Comparison of ENCODE assay signal across 17 mouse cellular contexts in the genomic region with DNA sequence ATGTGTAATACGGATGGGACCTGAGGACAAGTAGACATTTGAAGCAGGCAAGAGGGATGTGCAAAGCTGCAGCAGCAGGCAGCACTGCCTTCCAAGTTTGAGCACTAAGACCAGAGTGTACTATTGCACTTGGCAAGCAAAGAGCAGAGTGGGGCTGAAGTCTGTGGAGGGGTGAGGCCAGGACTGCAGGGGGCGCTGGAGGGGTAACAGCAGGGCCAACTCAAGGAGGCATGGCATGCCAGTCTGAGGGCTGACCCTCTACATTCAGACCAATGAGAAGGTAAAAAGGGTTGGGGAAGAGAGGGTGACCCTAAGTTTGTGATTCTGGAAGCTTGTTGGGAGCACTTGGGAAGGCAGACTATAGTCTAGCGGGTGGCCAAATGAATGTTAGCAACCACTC. TPM values are rescaled to one million over a fixed set of nuclear protein-coding genes. Genes with fewer than 3 reads are reported as not detected.
DNase-seq lines count a peak whose midpoint lies in the region; ATAC-seq and TF ChIP-seq lines count a peak whose summit lies in the region.
"Had no signal": no experiment of that assay in that cellular context is flagged by ENCODE, and none has a peak within 500 bp of the region (broad histone marks: within the 10 kb centered on the region; RNA-seq: fewer than 3 reads in every experiment).

No protein-coding gene starts in this region.

- TF ChIP-seq CTCF in testis, adult 2 months (IDR thresholded peaks at IDR 0.05; ENCODE audit: control insufficient read depth, insufficient read depth, insufficient replicate concordance, low read depth, low read length), result peak; percentile 16; the same call in 1 of the 2 replicates

- H3K4me2 ChIP-seq in forebrain, embryonic 11.5 days (ENCODE audit: low read depth, low read length, severe bottlenecking), result no peak overlapping the region
- no peak overlapping the region for H3K4me2 ChIP-seq in forebrain, embryonic 16.5 days (ENCODE audit: low read length)
- H3K4me2 ChIP-seq in kidney, embryonic 14.5 days (replicated peaks; ENCODE audit: low read depth, low read length), result no peak overlapping the region
- H3K4me2 ChIP-seq: embryonic facial prominence, embryonic 13.5 days; forebrain, embryonic 13.5 days; liver, embryonic 15.5 days had no signal

- DNase-seq in forebrain, embryonic 11.5 days (ENCODE audit: low spot score), result peak; percentile 58
- DNase-seq in kidney, postnatal 25 days, result peak; percentile 31 to 42
- no peak for DNase-seq in testis, postnatal 14 days (ENCODE audit: low spot score)
- peak; percentile 50 for DNase-seq in testis, postnatal 10 days (ENCODE audit: low spot score)
- no peak for DNase-seq in right cerebral cortex, postnatal 14 days
- DNase-seq: cerebellum, postnatal 14 days; gastrocnemius, postnatal 25 days; thymus, postnatal 36 days had no signal

- H3K27me3 ChIP-seq in forebrain, embryonic 11.5 days (ENCODE audit: control insufficient read depth, insufficient read depth, low read length), result no peaks in the 10 kb centered on the region
- no peaks in the 10 kb centered on the region for H3K27me3 ChIP-seq in forebrain, embryonic 16.5 days (replicated peaks; ENCODE audit: control insufficient read depth, insufficient read depth, low read length)
- H3K27me3 ChIP-seq in kidney, embryonic 14.5 days (ENCODE audit: control insufficient read depth, insufficient read depth, low read length), result no peaks in the 10 kb centered on the region
- no peaks in the 10 kb centered on the region for H3K27me3 ChIP-seq in testis, adult 2 months (ENCODE audit: control insufficient read depth, insufficient read depth, low read length)
- H3K27me3 ChIP-seq: embryonic facial prominence, embryonic 13.5 days; forebrain, embryonic 13.5 days; liver, embryonic 15.5 days had no signal

- H3K9ac ChIP-seq in forebrain, embryonic 11.5 days (ENCODE audit: low read length), result no peak overlapping the region
- H3K9ac ChIP-seq in forebrain, embryonic 16.5 days (replicated peaks; ENCODE audit: low read depth, low read length), result no peak overlapping the region
- no peak overlapping the region for H3K9ac ChIP-seq in kidney, embryonic 14.5 days (ENCODE audit: low read depth, low read length)
- H3K9ac ChIP-seq: embryonic facial prominence, embryonic 13.5 days; forebrain, embryonic 13.5 days; liver, embryonic 15.5 days had no signal

- no peak overlapping the region for H3K4me3 ChIP-seq in forebrain, embryonic 11.5 days (ENCODE audit: low read depth, low read length)
- H3K4me3 ChIP-seq in forebrain, embryonic 16.5 days (replicated peaks; ENCODE audit: low read length), result no peak overlapping the region
- no peak overlapping the region for H3K4me3 ChIP-seq in kidney, embryonic 14.5 days (ENCODE audit: low read length)
- no peak overlapping the region for H3K4me3 ChIP-seq in testis, adult 2 months (ENCODE audit: control insufficient read depth, low read depth, low read length)
- H3K4me3 ChIP-seq: embryonic facial prominence, embryonic 13.5 days; forebrain, embryonic 13.5 days; hindbrain, embryonic 10.5 days; liver, embryonic 15.5 days; midbrain, embryonic 10.5 days had no signal

- TF ChIP-seq POLR2A in testis, adult 2 months (IDR thresholded peaks at IDR 0.05; ENCODE audit: control insufficient read depth, low read depth, low read length), result no peak

- 85% methylated on average over 3 of the region's 3 CpGs for WGBS in forebrain, embryonic 11.5 days
- 91% methylated on average over 3 of the region's 3 CpGs for WGBS in forebrain, embryonic 16.5 days
- WGBS in kidney, embryonic 14.5 days, result 87% methylated on average over 3 of the region's 3 CpGs

- H3K36me3 ChIP-seq in forebrain, embryonic 11.5 days (ENCODE audit: control insufficient read depth, insufficient read depth, low read length), result no peaks in the 10 kb centered on the region; the same call in 1 of the 2 replicates
- H3K36me3 ChIP-seq in forebrain, embryonic 16.5 days (ENCODE audit: control insufficient read depth, insufficient read depth), result no peaks in the 10 kb centered on the region
- peaks cover 67% of the 10 kb centered on the region for H3K36me3 ChIP-seq in kidney, embryonic 14.5 days (ENCODE audit: control insufficient read depth, insufficient read depth, low read length)
- H3K36me3 ChIP-seq in testis, adult 2 months (ENCODE audit: control insufficient read depth, insufficient read depth, low read length), result no peaks in the 10 kb centered on the region
- H3K36me3 ChIP-seq: liver, embryonic 15.5 days had no signal

- H3K9me3 ChIP-seq in forebrain, embryonic 11.5 days (ENCODE audit: control insufficient read depth, low read length), result no peaks in the 10 kb centered on the region
- no peaks in the 10 kb centered on the region for H3K9me3 ChIP-seq in forebrain, embryonic 16.5 days (ENCODE audit: control insufficient read depth, low read length)
- H3K9me3 ChIP-seq in kidney, embryonic 14.5 days (ENCODE audit: control insufficient read depth, low read length), result no peaks in the 10 kb centered on the region
- H3K9me3 ChIP-seq: embryonic facial prominence, embryonic 13.5 days; forebrain, embryonic 13.5 days; hindbrain, embryonic 10.5 days; liver, embryonic 15.5 days; midbrain, embryonic 10.5 days had no signal

- ATAC-seq in forebrain, embryonic 11.5 days (replicated peaks; ENCODE audit: low FRiP score), result no peak
- ATAC-seq in forebrain, embryonic 16.5 days, result no peak
- ATAC-seq in kidney, embryonic 14.5 days (ENCODE audit: low FRiP score, low TSS enrichment), result no peak
- ATAC-seq: CD4-positive, CD25-positive, alpha-beta regulatory T cell, adult 4 months; forebrain, embryonic 13.5 days had no signal

- H3K4me1 ChIP-seq in forebrain, embryonic 11.5 days (replicated peaks; ENCODE audit: control insufficient read depth, insufficient read depth, low read length), result no peaks in the 10 kb centered on the region
- no peaks in the 10 kb centered on the region for H3K4me1 ChIP-seq in forebrain, embryonic 16.5 days (replicated peaks; ENCODE audit: control insufficient read depth, insufficient read depth, low read length)
- no peaks in the 10 kb centered on the region for H3K4me1 ChIP-seq in kidney, embryonic 14.5 days (ENCODE audit: control insufficient read depth, insufficient read depth, low read length)
- H3K4me1 ChIP-seq in testis, adult 2 months (ENCODE audit: control insufficient read depth, insufficient read depth, low read length), result no peaks in the 10 kb centered on the region
- H3K4me1 ChIP-seq: embryonic facial prominence, embryonic 13.5 days; forebrain, embryonic 13.5 days; hindbrain, embryonic 10.5 days; liver, embryonic 15.5 days; midbrain, embryonic 10.5 days had no signal

- H3K27ac ChIP-seq in forebrain, embryonic 11.5 days (ENCODE audit: low read depth, low read length), result no peak overlapping the region
- no peak overlapping the region for H3K27ac ChIP-seq in forebrain, embryonic 16.5 days (ENCODE audit: low read length)
- no peak overlapping the region for H3K27ac ChIP-seq in kidney, embryonic 14.5 days (ENCODE audit: low read depth, low read length)
- H3K27ac ChIP-seq in testis, adult 2 months (ENCODE audit: control insufficient read depth, insufficient read depth, low read depth, low read length), result no peak overlapping the region
- H3K27ac ChIP-seq: embryonic facial prominence, embryonic 13.5 days; forebrain, embryonic 13.5 days; hindbrain, embryonic 10.5 days; liver, embryonic 15.5 days; midbrain, embryonic 10.5 days had no signal

RNA-seq across cellular contexts. Expression of gene Evc2, which starts 45.3 kb away (rescaled TPM):
- polyA plus RNA-seq in forebrain, embryonic 11.5 days (2014; fragmentation: Nextera tagmentation; extraction: Ambion mirVana), result 16.8 and 19.1 TPM in 2 replicates
- 6.4 and 7.2 TPM in 2 replicates for polyA plus RNA-seq in forebrain, embryonic 16.5 days (2015; fragmentation: Nextera tagmentation; extraction: Ambion mirVana)
- polyA plus RNA-seq in kidney, embryonic 14.5 days (2014; fragmentation: Nextera tagmentation; extraction: Ambion mirVana), result 14.4 and 21.6 TPM in 2 replicates
- polyA plus RNA-seq in testis, adult 2 months (2012; rRNA removed), result 1.7 and 1.8 TPM in 2 replicates
- polyA plus RNA-seq: CD4-positive, CD25-positive, alpha-beta regulatory T cell, adult 4 months had no signal

RNA-seq across cellular contexts. Expression of gene Evc, which starts 46.9 kb away (rescaled TPM):
- polyA plus RNA-seq in forebrain, embryonic 11.5 days (2014; fragmentation: Nextera tagmentation; extraction: Ambion mirVana), result 24.2 and 26.7 TPM in 2 replicates
- 6.2 and 7.0 TPM in 2 replicates for polyA plus RNA-seq in forebrain, embryonic 16.5 days (2015; fragmentation: Nextera tagmentation; extraction: Ambion mirVana)
- polyA plus RNA-seq in kidney, embryonic 14.5 days (2014; fragmentation: Nextera tagmentation; extraction: Ambion mirVana), result 12.9 and 18.4 TPM in 2 replicates
- polyA plus RNA-seq in testis, adult 2 months (2012; rRNA removed), result 0.46 and 0.88 TPM in 2 replicates
- polyA plus RNA-seq: CD4-positive, CD25-positive, alpha-beta regulatory T cell, adult 4 months had no signal

Comparison
In these comparisons a context has a peak if more than half of its experiments do, and no peak if none do; other contexts are left out.
1. DNase-seq: peak in forebrain, embryonic 11.5 days (single experiment), kidney, postnatal 25 days (2 of 2) and testis, postnatal 10 days (single experiment); none in testis, postnatal 14 days (single experiment) and right cerebral cortex, postnatal 14 days (single experiment).